Mouse (Mus musculus): ENCODE results near the gene Edn2. TPM values are rescaled to one million over a fixed set of nuclear protein-coding genes. Genes with fewer than 3 reads are reported as not detected.

Gene Edn2
- polyA plus RNA-seq, 1 experiment from 2014 or later = not detected

DNA sequence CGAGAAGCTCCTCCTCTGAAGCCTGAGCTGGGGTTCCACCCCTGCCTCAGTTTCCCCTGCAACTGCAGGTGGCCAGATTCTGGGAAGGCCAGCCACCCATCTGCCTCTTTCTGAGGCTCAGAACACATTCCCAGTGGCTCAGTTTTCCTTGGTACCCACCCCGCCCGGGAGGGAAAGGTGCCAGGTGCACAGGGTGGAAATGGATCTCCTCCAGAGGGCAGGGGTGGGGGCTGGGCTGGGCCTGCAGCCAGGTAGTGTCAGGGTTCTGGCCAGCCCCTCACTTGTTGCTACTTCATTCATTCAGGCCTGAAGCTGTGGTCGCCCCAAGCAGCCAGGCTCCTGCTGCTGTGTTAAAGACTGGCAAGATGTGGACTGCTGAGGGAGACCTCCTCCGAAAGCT, 3.3 kb downstream of the Edn2 start:
- H3K36me3 ChIP-seq (replicated peaks) = no peaks in the 10 kb centered on the region
- 82% methylated on average over 5 of the region's 5 CpGs for WGBS
- peaks cover 34% of the 10 kb centered on the region for H3K27me3 ChIP-seq (ENCODE audit: poor library complexity, severe bottlenecking)
- no peak overlapping the region for H3K27ac ChIP-seq
- H3K4me1 ChIP-seq = peaks cover 14% of the 10 kb centered on the region
- H3K4me3 ChIP-seq = no peak overlapping the region
- no peaks in the 10 kb centered on the region for H3K9me3 ChIP-seq
- no peak for DNase-seq (ENCODE audit: extremely low spot score, low spot score)

DNA sequence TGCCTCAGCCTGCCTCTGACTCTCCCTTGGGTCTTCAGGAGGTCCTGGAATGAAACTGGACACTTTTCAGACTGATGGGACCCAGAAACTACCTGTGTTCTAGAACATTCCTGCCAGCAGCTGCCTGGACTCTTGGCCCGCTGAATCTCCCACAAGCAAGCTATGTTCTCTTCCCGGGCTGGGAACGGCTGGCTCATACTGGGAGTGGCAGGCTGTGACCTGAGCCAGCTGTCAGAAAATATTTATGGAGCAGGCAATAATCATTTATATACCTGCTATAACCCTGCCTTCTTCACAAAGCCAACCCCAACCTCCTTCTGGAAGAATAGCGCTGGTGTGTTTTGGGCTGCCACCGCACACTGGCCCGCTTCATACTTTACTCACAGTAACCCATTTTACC, 6.8 kb downstream of the Edn2 start:
- 92% methylated on average over 6 of the region's 6 CpGs for WGBS

DNA sequence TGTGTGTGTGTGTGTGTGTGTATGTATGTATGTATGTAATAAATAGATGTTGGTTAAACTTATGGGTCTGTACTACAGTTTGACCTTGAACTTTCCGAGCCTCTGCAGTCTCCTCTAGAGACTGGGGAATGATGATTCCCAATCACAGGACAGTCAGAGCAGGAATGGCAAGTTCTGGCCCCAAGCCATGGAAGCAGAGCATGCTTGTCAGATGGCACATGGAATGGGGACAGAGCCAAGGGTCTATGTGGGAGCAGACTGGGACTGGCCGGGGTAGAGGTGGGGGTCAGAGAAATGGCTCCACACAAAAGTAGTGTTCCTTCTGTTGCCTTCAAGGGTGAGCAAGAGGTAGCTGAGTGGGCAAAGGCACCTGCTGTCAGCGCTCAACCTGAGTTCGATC, 7.3 kb downstream of the Edn2 start:
- no peaks in the 10 kb centered on the region for H3K9me3 ChIP-seq
- no peak overlapping the region for H3K4me3 ChIP-seq
- 92% methylated on average over 4 of the region's 4 CpGs for WGBS
- no peak for DNase-seq (ENCODE audit: extremely low spot score, low spot score)
- no peaks in the 10 kb centered on the region for H3K36me3 ChIP-seq (replicated peaks)
- H3K27me3 ChIP-seq (ENCODE audit: poor library complexity, severe bottlenecking) = peaks cover 1% of the 10 kb centered on the region; the same call in 1 of the 2 replicates
- H3K27ac ChIP-seq = no peak overlapping the region
- peaks cover 15% of the 10 kb centered on the region for H3K4me1 ChIP-seq

More for the DNA sequence above, 6.8 kb downstream of the Edn2 start:
- Histone ChIP-seq H3K36me3 (replicated peaks) (no peaks in the 10 kb centered on the region), H3K9me3 (no peaks in the 10 kb centered on the region), H3K4me1 (peaks cover 15% of the 10 kb centered on the region), H3K27me3 (ENCODE audit: poor library complexity, severe bottlenecking) (peaks cover 7% of the 10 kb centered on the region), H3K27ac (no peak overlapping the region), H3K4me3 (no peak overlapping the region)
- DNase-seq (ENCODE audit: extremely low spot score, low spot score) = no peak

DNA sequence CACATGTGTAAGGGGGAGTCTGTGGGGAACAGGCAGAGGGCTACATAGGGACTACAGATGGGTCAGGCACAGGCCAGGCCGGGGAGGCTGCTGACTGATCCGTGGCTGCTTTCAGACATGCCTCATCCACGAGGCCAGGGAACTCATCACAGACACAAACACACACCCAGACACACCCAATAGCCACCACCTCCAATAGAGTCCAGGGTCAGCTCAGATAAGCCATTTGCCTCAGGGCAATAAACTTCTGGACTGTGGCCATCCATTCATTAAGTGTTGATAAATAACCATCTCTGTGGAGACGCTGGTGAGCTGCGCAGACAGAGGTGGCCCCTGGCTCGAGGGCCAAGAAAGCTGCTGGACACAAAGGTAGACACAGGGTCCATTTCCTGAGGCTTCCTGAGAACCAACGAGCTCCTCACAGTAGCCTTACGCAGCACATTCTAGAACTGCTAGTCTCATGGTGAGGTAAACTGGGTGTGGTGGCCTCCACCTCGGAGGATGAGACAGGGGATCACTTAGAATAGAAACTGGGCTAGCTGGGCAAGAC, 9.5 kb downstream of the Edn2 start:
- no peak overlapping the region for H3K27ac ChIP-seq
- no peaks in the 10 kb centered on the region for H3K9me3 ChIP-seq
- 75% methylated on average over 9 of the region's 9 CpGs for WGBS
- no peak for DNase-seq (ENCODE audit: extremely low spot score, low spot score)
- no peak overlapping the region for H3K4me3 ChIP-seq
- H3K27me3 ChIP-seq (ENCODE audit: poor library complexity, severe bottlenecking) = no peaks in the 10 kb centered on the region
- H3K36me3 ChIP-seq (replicated peaks) = no peaks in the 10 kb centered on the region
- H3K4me1 ChIP-seq = peaks cover 15% of the 10 kb centered on the region

DNA sequence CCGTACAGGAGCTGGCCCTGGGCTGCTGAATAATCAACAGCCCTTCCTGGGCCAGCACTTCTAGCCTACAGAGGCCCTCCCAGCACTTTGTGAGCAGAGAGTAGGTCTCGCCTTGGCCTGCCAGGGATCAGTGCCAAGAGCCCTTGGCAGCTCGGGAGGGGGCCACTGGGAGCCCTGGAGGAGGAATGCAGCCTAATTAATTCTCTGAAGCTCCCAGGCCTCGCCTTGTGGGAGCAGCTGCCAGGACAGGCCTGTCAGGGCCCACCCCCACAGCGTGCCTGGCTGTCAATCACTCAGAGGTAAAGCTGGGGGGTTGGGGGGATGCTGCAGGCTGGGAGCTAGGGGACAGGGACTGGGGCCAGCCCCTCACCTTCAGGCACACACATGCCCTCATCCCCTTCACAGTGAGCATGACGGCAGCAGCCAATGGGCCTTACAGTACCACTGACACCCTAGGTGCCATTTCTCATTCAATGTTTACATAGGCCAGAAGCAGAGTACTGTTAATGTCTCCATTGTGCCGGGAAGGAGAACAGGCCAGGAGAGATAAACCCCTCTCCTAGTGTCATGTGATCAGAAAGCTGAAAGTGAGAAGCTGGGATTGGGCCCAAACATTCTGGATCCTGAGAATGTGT, 11.2 kb downstream of the Edn2 start:
- H3K36me3 ChIP-seq (replicated peaks) = no peaks in the 10 kb centered on the region
- H3K4me3 ChIP-seq = no peak overlapping the region
- WGBS = 35% methylated on average over 7 of the region's 7 CpGs
- H3K4me1 ChIP-seq = peaks cover 15% of the 10 kb centered on the region
- peak overlapping the region; percentile 58; the same call in 1 of the 2 replicates for H3K27ac ChIP-seq
- no peaks in the 10 kb centered on the region for H3K27me3 ChIP-seq (ENCODE audit: poor library complexity, severe bottlenecking)
- DNase-seq (ENCODE audit: extremely low spot score, low spot score) = no peak
- no peaks in the 10 kb centered on the region for H3K9me3 ChIP-seq

DNA sequence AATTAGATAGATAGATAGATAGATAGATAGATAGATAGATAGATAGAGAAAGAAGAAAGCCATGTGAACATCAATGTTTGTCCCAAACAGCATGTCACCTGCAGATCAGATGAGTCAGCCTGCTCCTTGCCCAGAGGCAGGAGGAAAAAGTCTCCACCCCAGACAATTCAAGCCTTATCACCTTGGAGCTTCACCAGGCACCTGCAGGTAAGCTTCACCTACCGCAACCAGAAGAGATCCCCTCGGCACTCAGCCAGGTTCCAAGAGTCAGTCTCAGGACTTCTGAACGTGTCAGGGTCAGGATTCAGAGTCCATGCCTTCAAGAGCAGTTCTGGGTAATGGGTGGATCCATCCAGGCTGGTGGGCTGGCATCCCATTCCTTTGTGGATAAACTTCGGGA, 18.1 kb downstream of the Edn2 start:
- WGBS = 83% methylated on average over 4 of the region's 4 CpGs
- DNase-seq (ENCODE audit: extremely low spot score, low spot score) = no peak
- peaks cover 10% of the 10 kb centered on the region for H3K4me1 ChIP-seq
- no peak overlapping the region for H3K27ac ChIP-seq
- H3K9me3 ChIP-seq = no peaks in the 10 kb centered on the region
- no peaks in the 10 kb centered on the region for H3K36me3 ChIP-seq (replicated peaks)
- H3K4me3 ChIP-seq = no peak overlapping the region
- no peaks in the 10 kb centered on the region for H3K27me3 ChIP-seq (ENCODE audit: poor library complexity, severe bottlenecking)

DNA sequence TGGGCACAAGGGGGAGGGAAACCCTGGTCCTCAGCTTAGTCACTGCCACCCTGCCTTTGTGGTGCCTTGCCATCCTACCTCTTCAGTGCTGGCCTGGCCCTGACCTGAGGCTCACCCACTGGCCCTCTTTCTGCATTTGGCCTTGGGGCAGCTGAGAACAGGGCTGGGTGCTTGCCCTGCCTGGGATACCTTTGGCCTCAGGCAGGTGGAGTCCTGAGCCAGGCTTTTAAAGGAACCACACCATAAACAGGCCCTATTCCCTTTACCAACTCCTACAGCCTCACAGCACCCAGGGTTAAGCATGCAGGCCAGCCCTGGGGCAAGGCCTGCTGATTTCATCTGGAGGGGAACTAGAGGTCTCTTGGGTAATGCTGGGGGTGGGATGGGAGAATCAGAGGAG, 19.5 kb downstream of the Edn2 start:
- H3K27ac ChIP-seq = no peak overlapping the region
- no peak for DNase-seq (ENCODE audit: extremely low spot score, low spot score)
- peaks cover 21% of the 10 kb centered on the region for H3K4me1 ChIP-seq
- H3K9me3 ChIP-seq = no peaks in the 10 kb centered on the region
- no peaks in the 10 kb centered on the region for H3K36me3 ChIP-seq (replicated peaks)
- no peak overlapping the region for H3K4me3 ChIP-seq
- 0 out of 2 replicates have a peak, but pooled peaks cover 4% of the 10 kb centered on the region for H3K27me3 ChIP-seq (ENCODE audit: poor library complexity, severe bottlenecking)

DNA sequence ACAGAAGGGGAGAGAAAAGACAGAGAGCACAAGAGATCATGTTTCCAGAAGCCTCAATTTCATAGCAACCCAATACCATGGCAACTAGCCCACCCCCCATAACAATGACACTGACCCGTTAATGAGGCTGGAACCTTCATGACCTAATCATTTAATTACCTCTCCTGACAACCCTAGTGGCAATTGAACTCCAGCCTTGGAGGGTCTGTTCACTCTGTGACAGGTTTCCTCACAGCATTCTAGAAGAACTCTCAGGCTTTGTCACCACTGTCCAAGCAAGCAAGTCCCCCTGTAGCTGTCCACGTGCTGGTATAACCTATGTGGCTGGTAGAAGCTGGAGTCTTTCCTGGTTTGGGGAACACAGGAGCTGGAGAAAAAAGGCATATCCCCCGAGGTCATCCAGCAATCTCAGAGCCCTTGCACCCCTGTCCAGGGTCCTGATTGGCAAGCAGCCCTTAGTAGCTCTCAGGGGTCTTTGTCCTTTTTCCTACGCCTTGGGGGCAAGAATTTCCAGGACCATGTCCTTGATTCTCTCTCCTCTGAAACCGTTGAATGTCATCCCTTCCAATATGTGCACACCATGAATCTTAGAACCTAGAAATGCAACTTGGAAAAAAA, 23.5 kb downstream of the Edn2 start:
- Histone ChIP-seq H3K27me3 (ENCODE audit: poor library complexity, severe bottlenecking) (0 out of 2 replicates have a peak, but pooled peaks cover 8% of the 10 kb centered on the region), H3K9me3 (no peaks in the 10 kb centered on the region), H3K27ac (no peak overlapping the region), H3K4me1 (peaks cover 30% of the 10 kb centered on the region), H3K4me3 (no peak overlapping the region), H3K36me3 (replicated peaks) (no peaks in the 10 kb centered on the region)
- 26% methylated on average over 5 of the region's 5 CpGs for WGBS
- peak; percentile 53 for DNase-seq (ENCODE audit: extremely low spot score, low spot score)

DNA sequence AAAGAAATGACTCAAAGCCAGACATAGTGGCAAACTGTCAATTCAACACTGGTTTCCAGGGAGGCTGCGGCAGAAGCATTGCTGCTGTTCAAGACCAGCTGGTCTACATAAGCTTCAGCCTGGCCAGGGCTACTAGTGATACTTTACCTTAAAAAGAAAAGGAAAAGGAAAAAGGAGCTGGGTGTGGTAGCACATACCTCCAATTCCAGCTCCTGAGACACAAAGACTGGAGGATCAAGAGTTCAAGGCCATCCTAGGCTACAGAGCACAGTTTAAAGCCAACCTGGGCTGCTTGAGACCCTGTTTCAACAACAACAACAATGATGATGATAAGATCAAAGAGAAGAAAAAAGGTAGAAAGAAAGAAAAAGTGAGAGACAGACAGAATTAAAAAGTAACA, 25.4 kb downstream of the Edn2 start:
- Histone ChIP-seq H3K4me3 (no peak overlapping the region), H3K9me3 (no peaks in the 10 kb centered on the region), H3K36me3 (replicated peaks) (no peaks in the 10 kb centered on the region), H3K4me1 (peaks cover 39% of the 10 kb centered on the region), H3K27ac (no peak overlapping the region), H3K27me3 (ENCODE audit: poor library complexity, severe bottlenecking) (0 out of 2 replicates have a peak, but pooled peaks cover 8% of the 10 kb centered on the region)
- no peak for DNase-seq (ENCODE audit: extremely low spot score, low spot score)
- 92% methylated on average over 1 of the region's 1 CpGs for WGBS

DNA sequence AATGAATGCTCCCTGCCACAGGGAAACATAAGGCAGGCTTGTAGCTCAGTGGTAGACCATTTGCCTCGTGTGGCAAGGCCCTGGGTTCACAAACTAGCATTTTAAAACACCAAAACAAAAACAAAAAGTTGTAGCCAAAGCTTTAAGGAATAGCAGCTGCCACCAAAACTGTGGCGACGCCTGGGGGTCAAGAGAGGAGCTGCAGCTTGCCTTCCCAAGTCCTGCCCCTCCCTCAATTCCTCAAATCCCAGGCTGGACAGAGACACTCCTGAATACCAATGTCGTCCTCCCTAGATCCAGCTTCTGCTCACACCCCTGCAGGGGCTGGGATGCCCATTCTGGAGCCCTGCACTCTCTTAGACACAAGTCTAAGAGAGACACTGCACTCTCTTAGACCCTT, 25.9 kb downstream of the Edn2 start:
- H3K4me1 ChIP-seq = peaks cover 39% of the 10 kb centered on the region
- H3K4me3 ChIP-seq = no peak overlapping the region
- no peak for DNase-seq (ENCODE audit: extremely low spot score, low spot score)
- WGBS = 3% methylated on average over 4 of the region's 4 CpGs
- 0 out of 2 replicates have a peak, but pooled peaks cover 8% of the 10 kb centered on the region for H3K27me3 ChIP-seq (ENCODE audit: poor library complexity, severe bottlenecking)
- H3K36me3 ChIP-seq (replicated peaks) = no peaks in the 10 kb centered on the region
- H3K9me3 ChIP-seq = no peaks in the 10 kb centered on the region
- no peak overlapping the region for H3K27ac ChIP-seq

DNA sequence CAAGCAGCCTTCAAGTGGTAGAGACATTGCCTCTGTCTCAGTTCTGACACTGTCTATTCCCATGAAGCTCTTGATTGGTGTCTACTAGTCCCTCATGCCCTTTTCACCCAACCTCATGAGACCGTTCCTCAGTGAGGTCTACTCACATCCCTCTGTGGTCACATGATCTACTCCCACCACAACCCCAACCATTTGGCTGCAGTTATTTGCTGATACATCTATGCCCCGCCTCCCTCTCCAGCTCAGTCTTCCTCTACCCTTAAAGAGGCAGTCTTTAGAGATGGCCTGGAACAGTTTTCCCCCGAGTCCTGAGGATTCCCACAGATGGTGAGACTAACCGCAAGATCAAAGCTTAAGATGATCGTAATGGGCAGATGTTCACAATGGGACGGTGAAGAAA, 27.2 kb downstream of the Edn2 start:
- DNase-seq (ENCODE audit: extremely low spot score, low spot score) = no peak
- 90% methylated on average over 6 of the region's 6 CpGs for WGBS
- Histone ChIP-seq H3K4me1 (peaks cover 38% of the 10 kb centered on the region), H3K36me3 (replicated peaks) (no peaks in the 10 kb centered on the region), H3K27ac (no peak overlapping the region), H3K4me3 (no peak overlapping the region), H3K27me3 (ENCODE audit: poor library complexity, severe bottlenecking) (0 out of 2 replicates have a peak, but pooled peaks cover 8% of the 10 kb centered on the region), H3K9me3 (no peaks in the 10 kb centered on the region)

DNA sequence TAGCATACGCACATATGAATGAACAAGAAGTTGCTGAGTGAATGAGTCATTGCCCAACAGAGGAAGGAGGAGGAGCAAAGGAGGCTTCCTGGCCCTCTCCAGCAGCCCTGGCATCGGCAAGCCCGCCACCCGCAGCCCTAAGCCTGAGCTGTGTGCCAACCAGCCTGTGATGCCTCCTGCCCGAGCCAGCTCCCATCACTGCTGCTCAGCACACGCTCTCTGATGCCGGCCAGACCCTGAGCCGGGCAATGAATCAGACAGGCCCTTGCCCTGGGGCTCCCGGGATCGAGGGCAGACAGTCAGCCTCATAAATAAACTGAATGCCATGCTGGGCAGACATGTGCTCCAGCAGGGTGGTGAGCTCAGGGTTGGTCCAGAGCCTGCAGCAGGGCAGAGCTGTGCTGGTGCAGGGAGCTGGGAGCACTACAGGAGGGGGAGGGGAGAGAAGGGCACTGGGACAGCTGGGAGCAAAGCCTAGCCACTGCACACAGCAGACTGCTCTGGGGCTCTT, 27.7 kb downstream of the Edn2 start:
- Histone ChIP-seq H3K4me1 (peaks cover 33% of the 10 kb centered on the region), H3K27me3 (ENCODE audit: poor library complexity, severe bottlenecking) (0 out of 2 replicates have a peak, but pooled peaks cover 8% of the 10 kb centered on the region), H3K9me3 (no peaks in the 10 kb centered on the region), H3K36me3 (replicated peaks) (no peaks in the 10 kb centered on the region), H3K27ac (no peak overlapping the region), H3K4me3 (no peak overlapping the region)
- 86% methylated on average over 10 of the region's 10 CpGs for WGBS
- DNase-seq (ENCODE audit: extremely low spot score, low spot score) = no peak

DNA sequence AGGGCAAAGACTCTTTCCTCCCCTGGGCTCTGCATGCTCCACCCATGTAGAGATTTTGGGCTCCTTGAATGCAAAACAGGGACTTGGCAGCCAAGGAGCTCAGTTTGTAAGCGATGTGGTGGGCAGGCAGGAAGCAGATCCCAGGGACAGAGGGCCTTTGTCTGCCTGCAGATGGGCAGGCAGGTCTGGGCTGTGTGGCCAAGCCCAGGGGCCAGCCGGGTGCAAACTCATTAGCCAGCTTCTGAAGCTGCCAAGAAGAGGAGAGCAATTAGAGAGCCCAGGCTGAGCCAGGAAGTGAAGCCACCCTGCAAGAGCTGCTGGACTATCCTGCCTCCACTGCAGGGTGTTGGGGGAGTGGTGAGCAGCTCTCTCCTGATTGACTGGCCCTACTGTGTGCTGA, 28.9 kb downstream of the Edn2 start:
- Histone ChIP-seq H3K4me1 (peaks cover 20% of the 10 kb centered on the region), H3K4me3 (no peak overlapping the region), H3K9me3 (no peaks in the 10 kb centered on the region), H3K36me3 (replicated peaks) (no peaks in the 10 kb centered on the region), H3K27me3 (ENCODE audit: poor library complexity, severe bottlenecking) (0 out of 2 replicates have a peak, but pooled peaks cover 8% of the 10 kb centered on the region), H3K27ac (peak overlapping the region; percentile 45; the same call in 1 of the 2 replicates)
- 24% methylated on average over 2 of the region's 2 CpGs for WGBS
- DNase-seq (ENCODE audit: extremely low spot score, low spot score) = peak; percentile 36
